Mouse (Mus musculus): ENCODE data around the gene Vmn2r10. TPM values are rescaled to one million over a fixed set of nuclear protein-coding genes. Genes with fewer than 3 reads are reported as not detected.
"Not testable (repeated sequence)": the region's sequence is repeated elsewhere in the genome, so short reads cannot be mapped to it uniquely, and the experiment has no call there.

Gene Vmn2r10
- polyA plus RNA-seq (2012; rRNA removed), result not detected in 2 replicates

DNA sequence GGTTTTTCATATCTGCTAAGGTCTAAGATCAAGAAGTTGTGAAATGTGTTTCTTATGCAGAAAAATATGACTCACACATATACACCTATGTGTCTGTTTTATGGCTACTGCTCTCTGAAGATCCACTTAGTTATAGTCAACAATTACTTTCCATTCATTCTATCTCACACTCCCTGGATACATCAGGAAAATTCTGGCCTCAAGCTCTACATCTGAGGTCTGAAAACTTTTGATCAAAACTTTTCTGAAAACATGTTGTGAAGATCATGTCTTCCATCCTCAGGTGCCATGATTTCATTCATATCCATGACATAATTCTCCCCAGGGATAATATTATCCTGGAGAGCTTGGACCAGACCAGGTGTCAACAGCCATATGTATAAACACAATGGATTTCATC, at the start of gene Vmn2r10:
TSS of gene Vmn2r10 (minus strand) at position 101 of the 400 bp plus-strand sequence.
- not testable (repeated sequence) for DNase-seq (ENCODE audit: low read depth)

- no peak for DNase-seq (ENCODE audit: low read depth)
- no peak for TF ChIP-seq CTCF (IDR thresholded peaks at IDR 0.05; ENCODE audit: borderline replicate concordance, extremely low read depth, insufficient read depth, insufficient read length)
- TF ChIP-seq POLR2A (IDR thresholded peaks at IDR 0.05; ENCODE audit: borderline replicate concordance, extremely low read depth, insufficient read depth, insufficient read length, poor library complexity, severe bottlenecking), result no peak
These were observed 49.0 kb upstream of the Vmn2r10 start for GRCm38 (mm10) chr5:109055286-109055685.

- DNase-seq (ENCODE audit: low read depth), result no peak
- TF ChIP-seq POLR2A (IDR thresholded peaks at IDR 0.05; ENCODE audit: borderline replicate concordance, extremely low read depth, insufficient read depth, insufficient read length, poor library complexity, severe bottlenecking), result no peak
- no peak for TF ChIP-seq CTCF (IDR thresholded peaks at IDR 0.05; ENCODE audit: borderline replicate concordance, extremely low read depth, insufficient read depth, insufficient read length)
These were observed 26.3 kb upstream of the Vmn2r10 start for GRCm38 (mm10) chr5:109032591-109032990.

DNA sequence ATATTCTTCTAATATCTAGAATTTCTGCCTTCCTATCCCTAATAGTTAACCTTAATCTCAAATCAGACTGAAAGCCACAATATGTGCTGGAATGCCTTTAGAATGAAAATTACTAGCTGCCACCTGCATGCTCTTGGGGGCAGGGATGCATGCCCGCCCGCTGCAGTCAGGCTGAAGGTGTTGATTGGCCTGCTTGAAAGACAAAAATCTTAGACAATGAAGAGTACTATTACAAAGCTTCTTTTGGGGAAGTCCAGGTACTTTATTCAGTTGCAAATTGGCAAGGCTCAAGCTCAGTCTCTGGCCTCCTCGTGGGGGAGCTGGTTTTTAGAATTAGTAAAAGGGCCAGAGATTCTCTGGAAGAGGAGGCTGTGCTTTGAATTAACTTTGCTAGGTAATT, 17.4 kb downstream of the Vmn2r10 start:
- no peak for DNase-seq (ENCODE audit: low read depth)
- TF ChIP-seq POLR2A (IDR thresholded peaks at IDR 0.05; ENCODE audit: borderline replicate concordance, extremely low read depth, insufficient read depth, insufficient read length, poor library complexity, severe bottlenecking) (no peak), CTCF (IDR thresholded peaks at IDR 0.05; ENCODE audit: borderline replicate concordance, extremely low read depth, insufficient read depth, insufficient read length) (no peak)

Other genes starting within 250 kb of the Vmn2r10 start
- gene Rnf212, start 231.5 kb downstream of the Vmn2r10 start, polyA plus RNA-seq (2012; rRNA removed), result 0.09 and 0.26 TPM in 2 replicates
- not detected in 2 replicates for gene Tmed11, start 211.2 kb downstream of the Vmn2r10 start, polyA plus RNA-seq (2012; rRNA removed)
- gene Vmn2r8, start 197.7 kb downstream of the Vmn2r10 start, polyA plus RNA-seq (2012; rRNA removed), result not detected in 2 replicates
- not detected in 2 replicates for gene Vmn2r9, start 153.9 kb downstream of the Vmn2r10 start, polyA plus RNA-seq (2012; rRNA removed)
- gene Vmn2r11, start 53.0 kb upstream of the Vmn2r10 start, polyA plus RNA-seq (2012; rRNA removed), result not detected in 2 replicates
- not detected in 2 replicates for gene Vmn2r12, start 91.4 kb upstream of the Vmn2r10 start, polyA plus RNA-seq (2012; rRNA removed)
- gene Vmn2r13, start 185.7 kb upstream of the Vmn2r10 start, polyA plus RNA-seq (2012; rRNA removed), result not detected in 2 replicates
- not detected in 2 replicates for gene Vmn2r14, start 218.2 kb upstream of the Vmn2r10 start, polyA plus RNA-seq (2012; rRNA removed)

Data from brain, embryonic 14.5 days (tissue).